Mouse (Mus musculus): ENCODE data around the gene Sema4d.
"Not testable (repeated sequence)": the region's sequence is repeated elsewhere in the genome, so short reads cannot be mapped to it uniquely, and the experiment has no call there.

- TF ChIP-seq CTCF (IDR thresholded peaks at IDR 0.05; ENCODE audit: low read depth, low read length); GATA2 (IDR thresholded peaks at IDR 0.05; ENCODE audit: borderline replicate concordance, low read depth, low read length); POLR2AphosphoS5 (IDR thresholded peaks at IDR 0.05; ENCODE audit: insufficient replicate concordance, low read depth, low read length); GATA1 (IDR thresholded peaks at IDR 0.05; ENCODE audit: borderline replicate concordance, low read length): not testable (repeated sequence)
Measured at GRCm38 (mm10) chr13:51835208-51835607, 41.7 kb upstream of the Sema4d start.

Data from G1E (cell line).